Mouse (Mus musculus) bone marrow macrophage, adult 2 months (primary cell): Measurements from ENCODE around the gene Taf9b. TPM values are rescaled to one million over a fixed set of nuclear protein-coding genes. Genes with fewer than 3 reads are reported as not detected.
"Not testable (repeated sequence)": the region's sequence is repeated elsewhere in the genome, so short reads cannot be mapped to it uniquely, and the experiment has no call there.

Experiments
- H3K27ac ChIP-seq: 2 replicates; pipeline ENCODE4 v1.5.1; 2012; ENCODE audit warnings: low read depth, low read length; ENCODE audit not compliant: insufficient read depth
- H3K4me1 ChIP-seq: 2 replicates; pipeline ENCODE4 v1.6.1; 2012; ENCODE audit warnings: low read length; ENCODE audit not compliant: control insufficient read depth, insufficient read depth
- H3K4me3 ChIP-seq: 2 replicates; pipeline ENCODE4 v1.5.1; 2012; ENCODE audit warnings: mild to moderate bottlenecking, low read length, moderate library complexity; ENCODE audit not compliant: insufficient read depth
- CTCF ChIP-seq: IDR thresholded peaks from 2 replicates; pipeline ENCODE4 v1.5.1; 2012; ENCODE audit warnings: low read depth, mild to moderate bottlenecking, low read length, moderate library complexity
- POLR2A ChIP-seq: IDR thresholded peaks from 2 replicates; pipeline ENCODE4 v1.6.1; 2012; ENCODE audit warnings: mild to moderate bottlenecking, low read depth, low read length, borderline replicate concordance
- polyA plus RNA-seq: library from polyadenylated mRNA; stranded (reverse); fragments of >200 nt; gene quantifications from 2 replicates; pipeline ENCODE4 v1.2.4, GENCODE M21; 2012; ENCODE audit not compliant: missing spikeins, insufficient read depth, insufficient read length

Taf9b gene
- polyA plus RNA-seq, result 3.1 and 3.3 TPM in 2 replicates

- H3K4me3 ChIP-seq, result peak within 1 kb of the TSS; percentile 64; the same call in 1 of the 2 replicates
- TF ChIP-seq POLR2A (no peak), CTCF (no peak)
- H3K4me1 ChIP-seq, result no peaks in the 10 kb centered on the region
- no peak within 1 kb of the TSS for H3K27ac ChIP-seq
Observed at GRCm38 (mm10) chrX:106221058-106221457, at the start of gene Taf9b. Gene Taf9b (minus strand): TSS chrX:106221158.

- Histone ChIP-seq H3K27ac (no peak within 1 kb of the TSS), H3K4me3 (no peak within 1 kb of the TSS), H3K4me1 (no peaks in the 10 kb centered on the region)
- TF ChIP-seq POLR2A (no peak), CTCF (no peak)
Observed at GRCm38 (mm10) chrX:106255276-106255675, 34.3 kb upstream of the Taf9b start, which contains the start of gene Fnd3c2. Gene Fnd3c2 (minus strand): TSS chrX:106255376.

- H3K27ac ChIP-seq, result no peak overlapping the region
Observed at GRCm38 (mm10) chrX:106219171-106220032, 1.6 kb downstream of the Taf9b start.

GRCm38 (mm10) chrX:106209100-106209499 lies 11.9 kb downstream of the Taf9b start:
- TF ChIP-seq CTCF (no peak), POLR2A (no peak)

More at GRCm38 (mm10) chrX:106219171-106220032, 1.6 kb downstream of the Taf9b start:
- H3K4me1 ChIP-seq, result no peaks in the 10 kb centered on the region
- peak overlapping the region; percentile 64 for H3K4me3 ChIP-seq
- no peak for TF ChIP-seq POLR2A
- TF ChIP-seq CTCF, result no peak

GRCm38 (mm10) chrX:106198904-106199303 lies 22.1 kb downstream of the Taf9b start:
- H3K27ac ChIP-seq, result no peak overlapping the region
- no peaks in the 10 kb centered on the region for H3K4me1 ChIP-seq
- no peak overlapping the region for H3K4me3 ChIP-seq
- TF ChIP-seq CTCF (no peak), POLR2A (no peak)

More at GRCm38 (mm10) chrX:106209100-106209499, 11.9 kb downstream of the Taf9b start:
- Histone ChIP-seq H3K4me3 (no peak overlapping the region), H3K27ac (no peak overlapping the region), H3K4me1 (no peaks in the 10 kb centered on the region)

GRCm38 (mm10) chrX:106197308-106197707 lies 23.6 kb downstream of the Taf9b start:
- Histone ChIP-seq H3K4me1 (no peaks in the 10 kb centered on the region), H3K27ac (no peak overlapping the region), H3K4me3 (no peak overlapping the region)
- no peak for TF ChIP-seq CTCF
- TF ChIP-seq POLR2A, result no peak

- H3K27ac ChIP-seq, result not testable (repeated sequence)
Observed at GRCm38 (mm10) chrX:106194361-106194760, 26.6 kb downstream of the Taf9b start.

GRCm38 (mm10) chrX:106190091-106190490 lies 30.9 kb downstream of the Taf9b start:
- Histone ChIP-seq H3K4me3 (peak overlapping the region; percentile 88), H3K27ac (peak overlapping the region; percentile 89)
- no peak for TF ChIP-seq POLR2A
- TF ChIP-seq CTCF, result no peak

More at GRCm38 (mm10) chrX:106194361-106194760, 26.6 kb downstream of the Taf9b start:
- H3K4me1 ChIP-seq, H3K4me3 ChIP-seq: not testable (repeated sequence)

GRCm38 (mm10) chrX:106189356-106189755 lies 31.6 kb downstream of the Taf9b start:
- TF ChIP-seq POLR2A (no peak), CTCF (no peak)
- Histone ChIP-seq H3K4me1 (peaks cover 18% of the 10 kb centered on the region), H3K4me3 (peak overlapping the region; percentile 88), H3K27ac (peak overlapping the region; percentile 89)

More at GRCm38 (mm10) chrX:106190091-106190490, 30.9 kb downstream of the Taf9b start:
- peaks cover 16% of the 10 kb centered on the region for H3K4me1 ChIP-seq

GRCm38 (mm10) chrX:106187737-106188136 lies 33.2 kb downstream of the Taf9b start:
- Histone ChIP-seq H3K4me1 (peaks cover 22% of the 10 kb centered on the region), H3K27ac (peak overlapping the region; percentile 83), H3K4me3 (peak overlapping the region; percentile 88)
- TF ChIP-seq CTCF, result no peak
- no peak for TF ChIP-seq POLR2A
